Mouse (Mus musculus) liver, adult (tissue): ENCODE results near the gene Rnf11.

Experiments used
- GATA4 ChIP-seq: IDR thresholded peaks from 2 replicates; pipeline ENCODE4 v1.6.1; 2014; ENCODE audit warnings: mild to moderate bottlenecking, low read length; ENCODE audit not compliant: insufficient replicate concordance

Rnf11 gene

DNA sequence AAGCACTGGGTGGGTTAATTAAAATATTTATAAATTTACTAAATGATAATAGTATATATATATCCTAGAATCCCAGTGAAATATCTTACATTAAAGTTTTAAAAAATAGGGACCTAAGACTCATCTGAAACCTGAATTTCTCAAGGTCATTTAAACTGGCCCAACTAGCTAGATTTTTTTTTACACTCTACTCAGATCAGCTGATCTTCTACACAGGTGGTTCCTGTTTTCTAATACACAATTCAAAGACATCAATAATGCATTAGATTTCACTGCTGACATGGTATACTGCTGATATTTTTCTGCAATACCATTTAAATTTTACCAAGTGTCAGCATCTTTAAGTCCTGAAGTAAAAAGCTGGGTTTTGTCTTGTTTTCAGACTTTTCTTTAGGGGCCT lies 20.6 kb downstream of the Rnf11 start:
- no peak for TF ChIP-seq GATA4

DNA sequence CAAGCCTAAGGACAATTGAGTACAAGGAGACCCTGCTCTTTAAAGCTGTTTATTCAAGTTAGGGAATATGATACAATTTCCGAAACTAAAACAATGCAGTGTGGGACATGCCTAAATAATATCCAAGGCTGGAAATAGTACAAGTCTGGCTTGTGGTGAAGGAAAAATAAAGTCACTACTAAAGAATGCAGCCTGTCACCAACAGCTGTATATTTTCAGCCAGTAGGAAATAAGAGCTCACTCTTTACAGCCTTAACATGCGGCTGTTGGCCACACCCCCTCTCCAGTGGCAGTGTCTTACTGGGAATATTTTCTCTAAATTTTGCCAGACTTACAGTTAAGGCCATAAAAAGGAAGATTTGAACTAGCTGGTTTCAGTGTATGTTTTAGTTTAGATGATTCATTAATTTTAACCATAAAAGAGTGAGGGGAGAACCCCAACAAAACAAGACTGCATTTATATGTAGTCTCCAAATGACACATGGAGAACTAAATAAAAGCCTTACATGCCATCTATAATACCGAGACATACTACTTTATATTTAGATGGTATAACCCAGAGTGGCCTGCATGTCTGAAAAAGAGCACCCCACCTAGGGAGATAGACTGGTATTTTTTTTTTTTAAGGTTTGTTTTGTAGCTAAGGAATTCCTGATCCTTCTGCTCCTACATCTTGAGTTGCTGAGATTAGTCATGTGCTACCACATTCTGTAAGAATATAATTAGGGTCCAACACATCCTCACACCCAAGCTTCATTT lies 23.9 kb downstream of the Rnf11 start:
- TF ChIP-seq GATA4, result no peak

DNA sequence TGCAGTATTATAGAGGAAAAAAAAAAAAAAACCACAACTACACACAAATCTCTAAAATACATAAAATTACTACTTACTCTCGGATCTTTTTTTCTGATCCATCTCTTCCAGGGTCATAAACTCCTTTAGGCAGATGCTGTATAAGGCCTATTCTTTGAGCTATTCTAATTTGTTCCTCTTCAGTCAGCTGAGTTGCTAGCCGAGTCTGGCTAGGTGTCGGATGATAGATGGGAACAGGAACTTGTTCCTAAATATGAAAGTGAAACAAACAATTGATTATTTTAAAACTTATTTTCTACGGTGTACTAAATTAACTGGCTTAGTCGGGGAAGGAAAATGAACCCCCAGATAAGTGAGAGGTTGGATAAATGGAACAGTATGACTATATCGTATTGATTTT lies 27.7 kb downstream of the Rnf11 start:
- no peak for TF ChIP-seq GATA4

DNA sequence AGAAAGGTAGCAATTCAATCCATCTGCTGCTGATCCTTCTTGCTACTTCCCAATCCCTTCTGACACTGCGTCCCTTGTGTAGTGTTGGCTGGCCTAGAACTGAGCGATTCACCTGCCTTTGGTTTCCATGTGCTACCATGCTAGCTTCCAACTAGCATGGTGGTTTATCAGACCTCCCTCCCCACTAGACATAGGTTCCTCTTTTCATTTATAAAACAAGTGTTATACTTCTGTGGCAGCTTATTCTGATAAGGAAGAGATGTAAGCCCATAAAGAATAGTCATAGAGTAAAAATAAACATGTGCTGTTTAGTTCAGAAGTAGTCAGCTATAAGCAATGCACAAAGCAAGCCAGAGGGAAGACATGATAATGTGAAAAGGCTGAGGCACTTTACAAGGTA lies 36.0 kb downstream of the Rnf11 start:
- no peak for TF ChIP-seq GATA4

DNA sequence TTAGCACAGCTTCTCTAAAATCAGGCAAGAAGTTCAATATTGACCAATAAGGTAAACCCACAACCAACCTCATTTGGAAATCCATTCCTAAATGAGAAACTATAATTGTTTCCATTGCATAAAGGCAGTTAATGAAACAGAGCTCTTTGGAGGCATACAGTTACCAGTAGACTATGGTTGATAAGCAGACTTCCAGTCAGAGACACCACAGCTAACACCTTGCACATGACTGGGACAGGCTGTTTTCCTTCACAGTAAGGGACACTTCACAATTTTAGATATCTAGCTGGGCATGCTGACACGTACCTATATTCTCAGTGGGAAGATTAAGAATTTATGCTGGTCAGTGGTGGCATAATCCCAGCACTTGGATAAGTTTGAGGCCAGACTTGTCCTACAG lies 38.6 kb downstream of the Rnf11 start:
- TF ChIP-seq GATA4, result no peak

DNA sequence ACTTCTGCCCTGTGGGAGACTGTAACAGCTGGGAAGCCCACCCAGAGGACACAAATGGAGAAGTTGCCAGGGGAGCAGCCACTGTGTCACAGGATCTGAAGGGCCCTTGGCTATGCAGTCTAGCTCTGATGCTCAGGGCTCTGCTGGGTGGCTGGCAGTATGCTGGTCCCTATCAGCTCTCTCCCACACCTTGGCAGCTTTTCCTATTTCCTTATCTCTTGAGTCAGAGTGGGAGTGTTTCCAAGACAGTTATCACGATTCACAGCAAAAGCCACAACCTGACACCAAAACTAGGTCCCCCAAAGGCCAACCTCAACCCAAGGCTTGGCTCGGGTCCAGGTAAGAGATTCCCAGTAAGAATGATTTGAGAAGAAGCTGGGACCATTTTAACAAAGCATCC lies 39.1 kb downstream of the Rnf11 start:
- TF ChIP-seq GATA4, result no peak; the same call in 1 of the 2 replicates

DNA sequence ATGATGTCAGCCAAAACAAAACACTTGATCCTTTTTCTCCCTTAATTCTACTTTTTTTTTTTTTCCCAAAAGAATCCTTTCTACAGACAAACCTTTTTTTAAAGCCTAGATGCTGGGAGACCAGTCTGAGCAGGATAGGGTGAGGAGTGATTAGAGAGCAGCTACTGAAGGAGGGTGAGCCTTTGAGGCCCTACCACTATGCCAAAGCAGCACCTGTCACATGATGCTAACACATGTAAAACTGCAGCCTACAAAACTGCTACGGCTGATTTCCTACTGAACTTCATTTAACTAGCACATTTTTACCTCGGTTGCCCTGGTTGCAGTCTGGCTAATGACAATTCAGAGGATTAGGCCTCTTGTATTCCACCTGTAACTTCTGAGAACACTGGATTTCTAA lies 39.6 kb downstream of the Rnf11 start:
- no peak for TF ChIP-seq GATA4

DNA sequence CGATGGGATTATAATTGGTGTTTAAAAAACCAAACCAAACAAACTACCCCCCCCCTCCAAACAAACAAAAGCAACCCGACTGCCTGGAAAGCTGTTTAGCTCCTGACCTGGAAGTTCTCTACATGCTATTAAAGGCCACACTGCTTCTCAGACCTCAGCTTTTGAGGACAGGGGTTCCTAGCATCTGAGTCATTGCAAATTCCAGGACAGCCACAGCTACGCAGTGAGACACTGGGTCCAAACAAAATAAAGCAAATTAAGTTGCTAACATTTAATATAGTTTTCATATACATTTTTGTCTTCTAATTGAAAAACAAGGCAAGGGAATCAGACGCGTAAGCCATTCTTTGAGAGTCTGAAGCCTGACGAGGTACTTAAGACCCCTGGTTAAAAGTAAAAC lies 40.1 kb downstream of the Rnf11 start:
- TF ChIP-seq GATA4, result no peak

DNA sequence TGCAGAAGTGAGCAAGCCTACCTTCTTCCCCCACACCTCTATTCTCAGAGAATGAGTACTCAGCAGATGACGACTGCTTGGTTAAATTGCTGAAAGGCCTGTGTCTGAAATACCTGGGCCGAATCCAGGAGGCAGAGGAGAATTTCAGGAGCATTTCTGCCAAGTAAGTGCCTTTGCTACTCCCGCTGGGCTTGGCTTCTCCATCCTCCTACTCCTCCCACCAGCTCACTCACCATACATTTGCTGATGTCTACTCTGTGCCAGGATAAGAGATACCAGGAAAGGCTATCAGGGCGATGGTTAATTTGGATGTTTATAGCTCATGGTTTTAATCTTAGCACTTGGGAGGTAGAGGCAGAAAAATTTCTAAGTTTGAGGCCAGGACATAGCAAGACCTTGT lies 41.9 kb downstream of the Rnf11 start:
- no peak for TF ChIP-seq GATA4

DNA sequence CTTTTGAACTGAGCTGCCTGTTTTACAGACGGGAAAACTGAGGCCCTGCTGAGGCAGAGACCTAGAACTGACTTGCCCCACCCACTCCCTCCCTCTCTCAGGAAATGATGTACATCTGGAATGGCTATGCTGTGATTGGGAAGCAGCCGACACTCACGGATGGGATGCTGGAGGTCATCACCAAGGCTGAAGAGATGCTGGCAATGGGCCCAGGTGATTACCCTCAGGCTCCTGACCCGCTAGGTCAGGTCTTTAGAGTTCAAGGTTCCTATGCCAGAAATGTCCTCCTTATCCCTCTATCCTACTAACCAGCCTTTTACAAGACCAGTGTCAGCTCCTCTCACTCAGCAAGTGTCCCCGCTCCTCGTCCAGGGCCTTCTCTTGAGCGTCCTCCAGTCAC lies 42.4 kb downstream of the Rnf11 start:
- no peak for TF ChIP-seq GATA4

DNA sequence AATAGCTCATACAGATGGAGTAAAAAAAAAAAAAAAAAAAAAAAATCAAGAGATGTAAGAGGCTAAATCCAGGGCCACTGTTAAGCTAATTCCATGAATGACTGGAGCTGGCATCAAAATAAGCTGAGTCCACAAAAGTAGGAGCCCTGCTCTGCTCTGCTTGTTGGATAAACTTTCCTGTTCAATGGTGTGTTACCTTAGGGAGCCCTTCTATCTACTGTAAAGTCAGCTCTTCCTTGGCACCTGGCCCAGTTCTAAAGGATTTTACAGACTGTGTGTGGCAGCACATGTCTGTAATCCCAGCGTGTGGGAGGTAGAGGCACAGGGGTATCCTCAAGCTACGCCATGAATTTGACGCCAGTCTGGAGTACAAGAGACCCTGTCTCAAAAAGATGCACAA lies 43.5 kb downstream of the Rnf11 start:
- no peak for TF ChIP-seq GATA4

DNA sequence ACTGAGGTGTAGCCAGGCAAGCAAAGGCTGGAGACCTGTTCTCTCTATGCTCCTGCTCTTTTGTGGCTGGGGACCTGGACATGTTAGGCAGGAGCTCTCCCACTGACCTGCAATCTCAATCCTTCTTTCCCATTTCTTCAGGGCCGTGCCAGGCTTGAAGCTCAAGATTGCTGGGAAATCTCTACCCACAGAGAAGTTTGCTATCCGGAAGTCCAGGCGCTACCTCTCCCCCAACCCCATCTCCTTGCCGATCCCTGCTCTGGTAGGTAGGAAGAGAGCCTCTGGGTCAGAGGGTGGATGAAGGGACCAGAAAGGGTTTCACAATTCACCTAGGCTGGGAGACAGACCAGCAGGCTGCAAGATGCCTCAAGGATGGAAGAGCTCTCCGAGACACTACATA lies 44.1 kb downstream of the Rnf11 start:
- no peak for TF ChIP-seq GATA4

DNA sequence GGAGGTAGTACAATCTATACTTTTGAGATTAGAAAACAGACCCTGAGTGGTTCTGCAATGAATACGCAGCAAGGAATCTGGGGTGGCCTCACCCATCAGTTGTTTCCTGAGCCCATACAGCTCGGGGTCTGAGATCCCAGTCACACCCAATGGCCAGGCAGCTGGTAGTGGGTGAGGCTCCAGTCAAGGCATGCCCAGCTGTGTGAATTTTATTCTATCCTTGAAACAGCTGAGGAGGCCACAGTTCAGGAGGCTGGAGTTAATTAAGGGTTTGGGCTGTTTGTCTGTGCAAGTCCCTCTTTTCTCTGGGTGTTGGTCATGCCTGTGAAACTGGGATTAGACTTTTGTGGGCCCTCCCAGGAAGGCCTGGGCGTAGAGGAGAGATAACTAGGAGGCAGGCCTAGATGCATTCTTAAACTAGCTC lies 44.7 kb downstream of the Rnf11 start:
- no peak for TF ChIP-seq GATA4

DNA sequence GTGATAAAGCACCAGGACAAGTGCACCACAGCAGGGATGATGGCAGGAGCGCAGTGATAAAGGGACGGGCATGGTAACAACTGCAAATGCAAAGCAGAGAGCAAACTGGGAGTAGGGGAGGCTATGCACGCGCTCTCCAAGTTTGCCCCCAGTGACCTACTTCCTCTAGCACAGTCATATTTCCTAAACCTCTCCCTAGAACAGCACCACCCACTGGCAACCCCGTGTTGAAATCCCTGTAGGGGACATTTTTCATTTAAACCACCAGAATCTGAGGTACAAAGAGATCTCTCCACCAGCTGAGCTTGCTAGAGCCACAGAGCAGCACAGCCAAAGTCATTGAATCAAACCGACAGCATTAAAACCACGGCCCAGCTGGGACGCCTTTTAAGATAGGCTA lies 45.4 kb downstream of the Rnf11 start:
- no peak for TF ChIP-seq GATA4

DNA sequence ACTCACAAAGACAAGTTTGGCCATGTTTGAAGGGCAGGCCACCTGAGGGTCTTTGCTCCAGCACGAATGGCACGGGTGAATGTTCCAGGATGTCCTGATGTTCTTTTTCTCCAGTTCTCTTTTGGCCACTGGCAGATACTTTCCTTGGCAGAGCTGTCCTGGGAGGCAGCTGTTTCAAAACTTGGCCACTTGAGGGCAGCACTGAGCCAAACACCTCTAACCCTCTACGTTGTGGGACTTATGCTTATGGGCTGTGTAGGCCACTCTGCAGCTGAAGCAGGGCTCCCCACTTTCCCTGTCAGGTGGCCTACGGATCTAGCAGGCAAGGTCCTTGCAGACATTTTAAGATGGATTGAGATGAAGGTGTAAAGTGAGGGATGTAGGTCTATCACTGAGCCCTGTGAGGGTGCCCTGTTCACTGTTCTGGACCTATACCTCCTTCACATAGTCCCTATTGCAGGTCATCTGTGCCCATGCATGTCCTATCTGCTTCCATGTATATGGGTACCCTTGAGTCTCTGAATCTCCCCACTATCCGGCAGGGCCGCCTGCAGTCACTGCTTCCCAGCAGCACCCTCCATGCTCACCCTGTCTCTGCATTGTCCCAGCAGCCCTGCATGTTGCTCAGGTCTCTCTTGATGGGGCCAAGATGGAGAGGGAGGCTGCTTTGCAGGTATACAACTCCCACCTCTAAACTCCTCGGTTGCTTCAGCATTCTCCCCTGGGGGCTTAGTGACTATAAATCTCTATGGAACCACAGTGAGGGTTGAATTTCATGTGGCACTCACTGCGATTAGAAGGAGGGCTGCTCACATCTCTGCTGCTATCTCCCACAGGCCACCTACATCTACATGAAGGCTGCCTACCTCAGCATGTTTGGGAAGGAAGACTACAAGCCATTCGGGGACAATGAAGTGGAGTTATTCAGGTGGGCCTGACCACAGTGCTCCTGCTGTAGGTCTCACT lies 46.3 kb downstream of the Rnf11 start:
- no peak for TF ChIP-seq GATA4

DNA sequence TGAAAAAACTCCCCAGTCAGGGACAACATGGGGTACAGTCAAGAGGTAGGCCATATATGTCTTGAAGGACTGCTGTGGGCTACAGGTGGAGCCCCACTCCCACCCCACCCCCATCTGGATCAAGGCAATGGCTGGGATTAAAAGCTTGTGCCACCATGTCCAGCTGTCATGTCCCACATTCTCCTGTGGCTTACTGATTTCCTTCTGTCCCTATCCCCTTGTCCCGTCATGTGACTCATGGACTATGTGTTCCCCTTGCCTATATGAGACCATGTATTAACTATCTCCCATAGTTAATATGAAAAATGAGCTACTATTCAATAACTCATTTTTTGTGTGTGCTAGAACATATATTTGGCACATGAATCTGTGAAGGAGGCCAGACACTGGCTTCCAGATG lies 50.3 kb downstream of the Rnf11 start:
- TF ChIP-seq GATA4, result no peak
